Mouse (Mus musculus) forebrain, embryonic 12.5 days (tissue): ENCODE results near the gene Pcdh7. TPM values are rescaled to one million over a fixed set of nuclear protein-coding genes. Genes with fewer than 3 reads are reported as not detected.

Experiments used
- ATAC-seq: fragments of 200-750 bp; cut with Nextera tagmentation; 2 replicates; pipeline ENCODE4 v1.8.0; 2017; ENCODE audit warnings: moderate TSS enrichment; ENCODE audit not compliant: low FRiP score
- H3K27ac ChIP-seq: fragments of 300-500 bp; sonication (generic); 2 replicates; pipeline ENCODE4 v1.5.1; 2016; ENCODE audit warnings: mild to moderate bottlenecking
- H3K27me3 ChIP-seq: fragments of 300-500 bp; sonication (generic); 2 replicates; pipeline ENCODE4 v1.6.1; 2016; ENCODE audit warnings: mild to moderate bottlenecking
- H3K36me3 ChIP-seq: fragments of 300-500 bp; sonication (generic); replicated peaks from 2 replicates; pipeline ENCODE4 v1.6.1; 2016; ENCODE audit warnings: mild to moderate bottlenecking
- H3K4me1 ChIP-seq: fragments of 300-500 bp; sonication (generic); 2 replicates; pipeline ENCODE4 v1.6.1; 2016
- H3K4me2 ChIP-seq: fragments of 300-500 bp; sonication (generic); 2 replicates; pipeline ENCODE4 v1.6.1; 2016; ENCODE audit warnings: mild to moderate bottlenecking, moderate library complexity
- H3K4me3 ChIP-seq: fragments of 300-500 bp; sonication (generic); replicated peaks from 2 replicates; pipeline ENCODE4 v1.5.1; 2016; ENCODE audit warnings: mild to moderate bottlenecking
- H3K9ac ChIP-seq: fragments of 300-500 bp; sonication (generic); 2 replicates; pipeline ENCODE4 v1.6.1; 2016; ENCODE audit warnings: mild to moderate bottlenecking
- H3K9me3 ChIP-seq: fragments of 300-500 bp; sonication (generic); 2 replicates; pipeline ENCODE4 v1.6.1; 2016
- WGBS: fragments of 180-500 bp; shearing (Covaris S2); methylation state at CpG from one replicate; pipeline ENCODE4 v1.1.7; 2016; 5-methylcytosine and 5-hydroxymethylcytosine counted together
- polyA plus RNA-seq: library from polyadenylated mRNA; unstranded; fragments of >200 nt; fragmentation: Nextera tagmentation; extraction: Ambion mirVana; gene quantifications from 2 replicates; pipeline ENCODE4 v1.2.1, GENCODE M21; 2016

Pcdh7 gene
- polyA plus RNA-seq, 1 experiment from 2014 or later = 9.4 TPM

GRCm38 (mm10) chr5:57720206-57720880 is 2.6 kb downstream of the Pcdh7 start:
- Histone ChIP-seq H3K9ac (peak overlapping the region; percentile 71), H3K9me3 (no peaks in the 10 kb centered on the region), H3K4me1 (peaks cover 35% of the 10 kb centered on the region), H3K27me3 (peaks cover 25% of the 10 kb centered on the region), H3K4me2 (peak overlapping the region; percentile 93), H3K4me3 (peak overlapping the region; percentile 61), H3K27ac (no peak overlapping the region), H3K36me3 (no peaks in the 10 kb centered on the region)
- 6% methylated on average over 34 of the region's 34 CpGs for WGBS
- ATAC-seq = no peak

- Histone ChIP-seq H3K36me3 (no peaks in the 10 kb centered on the region), H3K4me1 (peaks cover 35% of the 10 kb centered on the region), H3K9ac (no peak overlapping the region), H3K9me3 (no peaks in the 10 kb centered on the region), H3K27me3 (peaks cover 25% of the 10 kb centered on the region), H3K4me2 (peak overlapping the region; percentile 93), H3K4me3 (peak overlapping the region; percentile 61), H3K27ac (no peak overlapping the region)
- no peak for ATAC-seq
- WGBS = 36% methylated on average over 8 of the region's 8 CpGs
Measured at GRCm38 (mm10) chr5:57721148-57721712, 3.5 kb downstream of the Pcdh7 start.

DNA sequence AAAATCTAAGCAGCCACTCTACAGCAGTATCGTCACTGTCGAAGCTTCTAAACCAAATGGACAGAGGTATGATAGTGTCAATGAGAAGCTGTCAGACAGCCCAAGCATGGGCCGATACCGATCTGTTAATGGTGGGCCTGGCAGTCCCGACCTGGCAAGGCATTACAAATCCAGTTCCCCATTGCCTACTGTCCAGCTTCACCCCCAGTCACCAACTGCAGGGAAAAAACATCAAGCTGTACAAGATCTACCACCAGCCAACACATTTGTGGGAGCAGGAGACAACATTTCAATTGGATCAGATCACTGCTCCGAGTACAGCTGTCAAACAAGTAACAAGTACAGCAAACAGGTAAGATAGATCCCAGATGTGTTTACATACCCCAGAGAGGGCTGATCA is 4.2 kb downstream of the Pcdh7 start:
- Histone ChIP-seq H3K9me3 (no peaks in the 10 kb centered on the region), H3K4me2 (peak overlapping the region; percentile 93), H3K27ac (no peak overlapping the region), H3K4me1 (peaks cover 35% of the 10 kb centered on the region), H3K9ac (no peak overlapping the region), H3K27me3 (peaks cover 25% of the 10 kb centered on the region), H3K36me3 (no peaks in the 10 kb centered on the region), H3K4me3 (peak overlapping the region; percentile 61)
- 45% methylated on average over 6 of the region's 6 CpGs for WGBS
- ATAC-seq = no peak

GRCm38 (mm10) chr5:57733451-57733850 is 15.7 kb downstream of the Pcdh7 start:
- Histone ChIP-seq H3K4me2 (no peak overlapping the region), H3K9ac (no peak overlapping the region), H3K9me3 (no peaks in the 10 kb centered on the region), H3K4me3 (no peak overlapping the region), H3K27ac (no peak overlapping the region), H3K36me3 (no peaks in the 10 kb centered on the region), H3K4me1 (no peaks in the 10 kb centered on the region; the same call in 1 of the 2 replicates), H3K27me3 (no peaks in the 10 kb centered on the region)
- 24% methylated on average over 1 of the region's 1 CpGs for WGBS
- ATAC-seq = no peak

GRCm38 (mm10) chr5:57735723-57736122 is 18.0 kb downstream of the Pcdh7 start:
- Histone ChIP-seq H3K27me3 (no peaks in the 10 kb centered on the region), H3K9ac (no peak overlapping the region), H3K27ac (no peak overlapping the region), H3K4me3 (no peak overlapping the region), H3K4me2 (no peak overlapping the region), H3K4me1 (no peaks in the 10 kb centered on the region; the same call in 1 of the 2 replicates), H3K36me3 (no peaks in the 10 kb centered on the region), H3K9me3 (no peaks in the 10 kb centered on the region)
- ATAC-seq = no peak
- 89% methylated on average over 6 of the region's 6 CpGs for WGBS

- peaks cover 2% of the 10 kb centered on the region for H3K4me1 ChIP-seq
- 27% methylated on average over 6 of the region's 6 CpGs for WGBS
- no peak for ATAC-seq
- no peak overlapping the region for H3K9ac ChIP-seq
- H3K27ac ChIP-seq = no peak overlapping the region
- no peak overlapping the region for H3K4me3 ChIP-seq
- no peaks in the 10 kb centered on the region for H3K27me3 ChIP-seq
- no peaks in the 10 kb centered on the region for H3K9me3 ChIP-seq
- no peaks in the 10 kb centered on the region for H3K36me3 ChIP-seq
- H3K4me2 ChIP-seq = no peak overlapping the region
Measured at GRCm38 (mm10) chr5:57742924-57743323, 25.2 kb downstream of the Pcdh7 start.

GRCm38 (mm10) chr5:57743956-57744661 is 26.3 kb downstream of the Pcdh7 start:
- H3K4me1 ChIP-seq = peaks cover 2% of the 10 kb centered on the region
- H3K9me3 ChIP-seq = no peaks in the 10 kb centered on the region
- no peak overlapping the region for H3K27ac ChIP-seq
- H3K27me3 ChIP-seq = no peaks in the 10 kb centered on the region
- 76% methylated on average over 2 of the region's 2 CpGs for WGBS
- no peak overlapping the region for H3K4me3 ChIP-seq
- no peak overlapping the region for H3K4me2 ChIP-seq
- H3K36me3 ChIP-seq = no peaks in the 10 kb centered on the region
- no peak for ATAC-seq
- no peak overlapping the region for H3K9ac ChIP-seq

DNA sequence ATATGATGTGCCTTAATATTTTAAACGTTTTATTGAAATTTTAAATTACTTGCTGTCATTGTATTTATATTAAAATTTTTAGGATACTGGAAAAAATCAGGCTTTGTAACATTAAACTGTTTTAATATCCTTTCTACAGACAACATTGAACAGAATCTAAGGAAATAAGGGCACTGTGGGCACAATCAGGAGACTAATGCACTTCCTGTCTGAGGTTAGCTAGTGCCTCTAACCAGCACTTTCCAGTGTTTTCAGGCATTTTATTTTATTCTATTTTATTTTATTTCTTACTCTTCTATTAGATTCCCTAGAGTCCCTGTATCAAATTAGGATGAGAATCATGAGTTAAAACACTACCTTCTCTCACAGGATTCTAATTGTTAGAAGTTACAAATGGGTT is 28.1 kb downstream of the Pcdh7 start:
- no peaks in the 10 kb centered on the region for H3K27me3 ChIP-seq
- no peaks in the 10 kb centered on the region for H3K9me3 ChIP-seq
- H3K27ac ChIP-seq = no peak overlapping the region
- H3K4me1 ChIP-seq = peaks cover 2% of the 10 kb centered on the region
- no peak overlapping the region for H3K4me2 ChIP-seq
- no peaks in the 10 kb centered on the region for H3K36me3 ChIP-seq
- ATAC-seq = no peak
- 82% methylated on average over 1 of the region's 1 CpGs for WGBS
- no peak overlapping the region for H3K9ac ChIP-seq
- H3K4me3 ChIP-seq = no peak overlapping the region

DNA sequence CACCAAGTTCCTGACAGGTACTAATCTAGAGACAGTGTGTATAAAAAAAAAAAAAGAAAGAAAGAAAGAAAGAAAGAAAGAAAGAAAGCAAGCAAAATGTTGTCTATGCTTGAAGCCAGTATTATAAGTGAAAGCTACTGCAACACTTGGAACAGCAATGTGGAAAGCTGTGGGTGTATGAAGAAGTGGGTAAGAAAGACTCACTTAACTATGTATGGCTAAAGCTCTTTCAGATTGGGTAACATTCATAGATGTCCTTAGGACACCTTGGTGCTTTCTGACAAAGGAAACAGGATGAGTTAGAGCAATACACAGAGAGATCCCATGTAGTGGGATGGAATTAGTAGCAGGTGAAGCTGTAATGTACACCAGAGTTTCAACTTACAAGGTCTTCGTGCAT is 32.6 kb downstream of the Pcdh7 start:
- no peak overlapping the region for H3K4me3 ChIP-seq
- no peak overlapping the region for H3K27ac ChIP-seq
- H3K4me2 ChIP-seq = no peak overlapping the region
- H3K9ac ChIP-seq = no peak overlapping the region
- no peaks in the 10 kb centered on the region for H3K4me1 ChIP-seq
- ATAC-seq = no peak
- 82% methylated on average over 1 of the region's 1 CpGs for WGBS
- no peaks in the 10 kb centered on the region for H3K27me3 ChIP-seq
- H3K9me3 ChIP-seq = no peaks in the 10 kb centered on the region
- no peaks in the 10 kb centered on the region for H3K36me3 ChIP-seq

GRCm38 (mm10) chr5:57755791-57756190 is 38.0 kb downstream of the Pcdh7 start:
- Histone ChIP-seq H3K4me3 (no peak overlapping the region), H3K36me3 (no peaks in the 10 kb centered on the region), H3K9me3 (no peaks in the 10 kb centered on the region), H3K27me3 (no peaks in the 10 kb centered on the region), H3K4me1 (peaks cover 15% of the 10 kb centered on the region), H3K9ac (no peak overlapping the region), H3K4me2 (no peak overlapping the region), H3K27ac (no peak overlapping the region)
- WGBS = 56% methylated on average over 1 of the region's 1 CpGs
- ATAC-seq = no peak

GRCm38 (mm10) chr5:57756726-57757424 is 39.1 kb downstream of the Pcdh7 start:
- Histone ChIP-seq H3K4me2 (no peak overlapping the region), H3K9ac (no peak overlapping the region), H3K9me3 (no peaks in the 10 kb centered on the region), H3K4me3 (no peak overlapping the region), H3K27ac (no peak overlapping the region), H3K36me3 (no peaks in the 10 kb centered on the region), H3K27me3 (no peaks in the 10 kb centered on the region), H3K4me1 (peaks cover 15% of the 10 kb centered on the region)
- 43% methylated on average over 4 of the region's 4 CpGs for WGBS
- no peak for ATAC-seq

DNA sequence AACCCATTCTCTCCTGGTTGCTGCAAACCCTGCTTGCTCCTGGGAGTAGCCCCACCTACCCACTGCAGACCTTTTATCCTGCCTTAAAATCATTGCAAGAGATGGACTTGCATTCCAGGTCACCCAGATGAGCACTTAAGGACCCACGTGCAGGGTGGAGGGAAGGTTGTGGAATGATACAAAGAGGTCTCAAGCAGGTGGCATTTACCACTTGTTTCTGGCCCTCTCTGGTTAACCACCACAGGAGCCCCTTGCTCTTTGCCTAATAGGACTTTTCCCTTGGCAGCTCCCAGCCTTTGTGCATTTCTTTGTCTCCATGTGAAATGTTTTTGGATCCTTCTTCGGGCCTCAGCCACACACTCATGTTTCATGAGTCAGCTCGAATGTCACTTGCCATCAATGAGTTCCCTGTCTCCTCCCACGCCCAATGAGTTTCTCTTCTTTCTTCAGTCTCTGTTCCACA is 39.7 kb downstream of the Pcdh7 start:
- WGBS = 34% methylated on average over 4 of the region's 4 CpGs
- H3K4me3 ChIP-seq = no peak overlapping the region
- H3K27ac ChIP-seq = no peak overlapping the region
- H3K9ac ChIP-seq = no peak overlapping the region
- no peak for ATAC-seq
- no peaks in the 10 kb centered on the region for H3K9me3 ChIP-seq
- H3K4me2 ChIP-seq = no peak overlapping the region
- no peaks in the 10 kb centered on the region for H3K36me3 ChIP-seq
- peaks cover 15% of the 10 kb centered on the region for H3K4me1 ChIP-seq
- H3K27me3 ChIP-seq = no peaks in the 10 kb centered on the region
